Mouse (Mus musculus) heart, adult 2 months (tissue): Measurements from ENCODE around the gene Galnt2.

ENCODE experiments used
- CTCF ChIP-seq: fragments of 200-600 bp; IDR thresholded peaks from 2 replicates; pipeline ENCODE4 v1.8.1; 2022; ENCODE audit warnings: antibody characterized with exemption, mild to moderate bottlenecking, moderate library complexity
- POLR2A ChIP-seq: fragments of 200-500 bp; IDR thresholded peaks from 2 replicates; pipeline ENCODE4 v1.6.1; 2011; ENCODE audit warnings: mild to moderate bottlenecking, low read depth, low read length, control low read depth; ENCODE audit not compliant: insufficient read depth

DNA sequence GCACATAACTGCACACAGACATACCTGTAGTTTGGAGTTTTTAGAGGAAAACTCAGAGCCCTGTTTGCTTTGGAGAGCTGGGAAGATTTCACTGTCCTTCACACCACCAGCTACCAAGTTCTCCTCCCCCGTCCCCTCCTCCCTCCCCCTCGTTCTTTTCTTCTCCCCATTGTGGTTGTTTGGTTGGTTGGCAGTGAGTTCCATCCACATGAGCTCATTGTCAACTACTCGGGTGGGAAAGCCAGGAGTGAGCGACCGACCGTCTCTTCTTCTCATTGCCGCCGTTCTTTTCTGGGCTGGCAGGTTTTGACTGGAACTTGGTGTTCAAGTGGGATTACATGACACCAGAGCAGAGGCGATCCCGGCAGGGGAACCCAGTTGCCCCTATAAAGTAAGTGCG lies 100.5 kb downstream of the Galnt2 start:
- TF ChIP-seq CTCF, result no peak
- no peak for TF ChIP-seq POLR2A
